Mouse (Mus musculus) cortical plate, adult 2 months (tissue): ENCODE data around the gene Pramel1.

Experiments
- CTCF ChIP-seq: fragments of 200-500 bp; IDR thresholded peaks from 2 replicates; pipeline ENCODE4 v1.5.1; 2011; ENCODE audit warnings: mild to moderate bottlenecking, control low read depth, low read length; ENCODE audit not compliant: insufficient read depth; ENCODE audit errors: extremely low read depth
- POLR2A ChIP-seq: fragments of 200-500 bp; IDR thresholded peaks from 2 replicates; pipeline ENCODE4 v1.6.1; 2011; ENCODE audit warnings: mild to moderate bottlenecking, low read length, control low read depth; ENCODE audit not compliant: insufficient read depth; ENCODE audit errors: extremely low read depth

DNA sequence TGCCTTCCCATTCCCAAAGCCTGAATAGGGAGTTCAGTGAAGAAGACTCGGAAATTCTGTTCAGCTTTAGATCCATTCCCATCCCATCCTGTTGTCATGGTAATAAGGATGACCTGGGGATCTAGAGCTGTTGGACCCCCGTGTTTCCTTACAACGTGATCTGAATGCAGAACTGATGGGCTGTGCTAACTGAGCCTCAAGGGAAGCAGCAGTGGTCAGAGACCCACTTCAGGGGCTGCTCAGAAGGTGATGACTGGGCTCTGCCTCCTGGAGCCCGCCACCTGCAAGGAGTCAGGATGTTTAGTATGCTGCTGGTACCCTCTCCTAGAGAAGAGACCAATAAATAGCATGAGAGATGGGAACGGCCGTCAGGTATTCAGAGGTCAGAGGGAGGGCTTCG, 14.7 kb upstream of the Pramel1 start:
- no peak for TF ChIP-seq CTCF
- no peak for TF ChIP-seq POLR2A
